ENCODE assay signal across 21 mouse cellular contexts in the genomic region with DNA sequence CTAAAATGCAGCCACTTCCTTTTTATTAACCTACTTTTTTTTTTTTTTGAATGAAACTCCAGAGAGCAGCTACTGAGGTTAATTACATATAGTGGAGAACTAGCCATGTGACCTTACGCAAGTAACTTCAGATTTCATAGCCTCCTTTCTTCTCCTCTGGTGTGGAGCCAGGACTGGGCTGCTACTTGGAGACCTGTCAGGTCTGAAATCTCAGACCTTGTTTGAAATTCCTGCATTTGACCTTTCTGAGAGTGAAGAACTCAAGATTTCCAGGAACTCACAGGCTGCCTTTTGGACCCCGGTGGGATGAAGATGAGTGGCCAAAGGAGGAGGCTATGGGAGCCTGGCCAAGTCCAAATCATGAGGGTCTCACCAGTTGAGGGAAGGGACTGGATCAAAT. TPM values are rescaled to one million over a fixed set of nuclear protein-coding genes. Genes with fewer than 3 reads are reported as not detected.
DNase-seq lines count a peak whose midpoint lies in the region; ATAC-seq and TF ChIP-seq lines count a peak whose summit lies in the region.
"Had no signal": no experiment of that assay in that cellular context is flagged by ENCODE, and none has a peak within 500 bp of the region (broad histone marks: within the 10 kb centered on the region; RNA-seq: fewer than 3 reads in every experiment).

No protein-coding gene starts in this region.

- no peaks in the 10 kb centered on the region for H3K27me3 ChIP-seq in kidney, adult 2 months (replicated peaks; ENCODE audit: control insufficient read depth, insufficient read depth, low read length)
- no peaks in the 10 kb centered on the region for H3K27me3 ChIP-seq in kidney, embryonic 16.5 days (ENCODE audit: insufficient read depth, low read length)
- no peaks in the 10 kb centered on the region for H3K27me3 ChIP-seq in heart, embryonic 10.5 days (ENCODE audit: insufficient read depth, poor library complexity, severe bottlenecking)
- H3K27me3 ChIP-seq: embryonic facial prominence, embryonic 12.5 days; embryonic facial prominence, embryonic 15.5 days; hindbrain, embryonic 12.5 days; hindbrain, embryonic 15.5 days had no signal

- TF ChIP-seq POLR2A in kidney, adult 2 months (IDR thresholded peaks at IDR 0.05; ENCODE audit: low read depth, low read length) = no peak

- no peak overlapping the region for H3K27ac ChIP-seq in kidney, adult 2 months (ENCODE audit: insufficient read depth, low read depth, low read length)
- no peak overlapping the region for H3K27ac ChIP-seq in kidney, embryonic 16.5 days (ENCODE audit: low read length)
- H3K27ac ChIP-seq in heart, embryonic 10.5 days = no peak overlapping the region
- H3K27ac ChIP-seq: embryonic facial prominence, embryonic 12.5 days; embryonic facial prominence, embryonic 15.5 days; gastrocnemius, adult 2 months; hindbrain, embryonic 12.5 days; hindbrain, embryonic 15.5 days had no signal

- no peak overlapping the region for H3K4me3 ChIP-seq in kidney, adult 2 months (ENCODE audit: insufficient read depth, low read depth, low read length)
- H3K4me3 ChIP-seq in kidney, embryonic 16.5 days (ENCODE audit: low read length) = no peak overlapping the region
- no peak overlapping the region for H3K4me3 ChIP-seq in heart, embryonic 10.5 days
- H3K4me3 ChIP-seq: embryonic facial prominence, embryonic 12.5 days; embryonic facial prominence, embryonic 15.5 days; gastrocnemius, adult 2 months; hindbrain, embryonic 12.5 days; hindbrain, embryonic 15.5 days had no signal

- no peak for ATAC-seq in kidney, embryonic 16.5 days (ENCODE audit: low FRiP score, low TSS enrichment)
- 0 out of 2 replicates have a peak, but pooled peaks have one; percentile 29 for ATAC-seq in common myeloid progenitor, adult 5-6 weeks (replicated peaks; ENCODE audit: low read depth, poor library complexity, severe bottlenecking)
- ATAC-seq: activated CD4-positive, CD25-positive, alpha-beta regulatory T cell, adult 4 months; forebrain, embryonic 14.5 days had no signal

- no peak overlapping the region for H3K9ac ChIP-seq in kidney, embryonic 16.5 days (replicated peaks; ENCODE audit: low read length)
- H3K9ac ChIP-seq: embryonic facial prominence, embryonic 12.5 days; embryonic facial prominence, embryonic 15.5 days; forebrain, postnatal 0 days; hindbrain, embryonic 12.5 days; hindbrain, embryonic 15.5 days had no signal

- WGBS in kidney, adult 2 months = 54% methylated on average over 2 of the region's 2 CpGs
- 84% methylated on average over 2 of the region's 2 CpGs for WGBS in kidney, embryonic 16.5 days
- 87% methylated on average over 2 of the region's 2 CpGs for WGBS in heart, embryonic 10.5 days

- no peaks in the 10 kb centered on the region for H3K9me3 ChIP-seq in kidney, embryonic 16.5 days (ENCODE audit: low read length)
- no peaks in the 10 kb centered on the region for H3K9me3 ChIP-seq in heart, embryonic 10.5 days
- H3K9me3 ChIP-seq: embryonic facial prominence, embryonic 12.5 days; embryonic facial prominence, embryonic 15.5 days; hindbrain, embryonic 12.5 days; hindbrain, embryonic 15.5 days had no signal

- H3K36me3 ChIP-seq in kidney, adult 2 months (ENCODE audit: control insufficient read depth, insufficient read depth, low read length) = no peaks in the 10 kb centered on the region
- no peaks in the 10 kb centered on the region for H3K36me3 ChIP-seq in kidney, embryonic 16.5 days (ENCODE audit: insufficient read depth, low read length)
- H3K36me3 ChIP-seq in heart, embryonic 10.5 days = no peaks in the 10 kb centered on the region
- H3K36me3 ChIP-seq: embryonic facial prominence, embryonic 12.5 days; embryonic facial prominence, embryonic 15.5 days; hindbrain, embryonic 12.5 days; hindbrain, embryonic 15.5 days had no signal

- peak; percentile 40 for DNase-seq in kidney, adult 2 months
- DNase-seq in 416B (ENCODE audit: low read depth) = peak; percentile 68
- DNase-seq in heart, embryonic 10.5 days (ENCODE audit: low spot score) = no peak
- no peak for DNase-seq in kidney, adult 11 months
- DNase-seq: adrenal gland, postnatal 25 days; cerebellum, adult 18-20 months; cerebellum, adult 9-10 months; cerebellum, postnatal 14 days; forebrain, postnatal 0 days; gastrocnemius, adult 2 months; gastrocnemius, postnatal 14 days; heart, adult 18-20 months had no signal

- no peaks in the 10 kb centered on the region for H3K4me1 ChIP-seq in kidney, adult 2 months (ENCODE audit: control insufficient read depth, insufficient read depth, low read length)
- H3K4me1 ChIP-seq in kidney, embryonic 16.5 days (ENCODE audit: insufficient read depth, low read length) = no peaks in the 10 kb centered on the region
- peaks cover under 1% of the 10 kb centered on the region; the same call in 1 of the 2 replicates for H3K4me1 ChIP-seq in heart, embryonic 10.5 days
- H3K4me1 ChIP-seq: embryonic facial prominence, embryonic 12.5 days; hindbrain, embryonic 12.5 days had no signal

- no peak for TF ChIP-seq CTCF in kidney, adult 2 months (conservative IDR thresholded peaks at IDR 0.05; ENCODE audit: insufficient read depth, insufficient read length, low read depth, low read length)

- no peak overlapping the region for H3K4me2 ChIP-seq in kidney, embryonic 16.5 days (replicated peaks; ENCODE audit: low read depth, low read length)
- H3K4me2 ChIP-seq: embryonic facial prominence, embryonic 12.5 days; embryonic facial prominence, embryonic 15.5 days; hindbrain, embryonic 12.5 days; hindbrain, embryonic 15.5 days had no signal

RNA-seq across cellular contexts. Expression of a gene that starts 7.1 kb away (rescaled TPM):
- polyA plus RNA-seq in kidney, adult 2 months (2012; rRNA removed) = 14.0 and 15.5 TPM in 2 replicates
- 7.6 and 8.5 TPM in 2 replicates for polyA plus RNA-seq in kidney, embryonic 16.5 days (2015; fragmentation: Nextera tagmentation; extraction: Ambion mirVana)
- total RNA-seq in common myeloid progenitor, adult 5-6 weeks (2017) = 1.6 TPM in 1 of 2 replicates, not detected in the other
- 5.8 and 8.2 TPM in 2 replicates for polyA plus RNA-seq in heart, embryonic 10.5 days (2016; fragmentation: Nextera tagmentation; extraction: Ambion mirVana)
- total RNA-seq: hematopoietic stem cell, adult 5-6 weeks had no signal

RNA-seq across cellular contexts. Expression of a gene that starts 7.2 kb away (rescaled TPM):
- polyA plus RNA-seq in kidney, adult 2 months (2012; rRNA removed) = 5.6 and 6.3 TPM in 2 replicates
- 5.2 and 5.8 TPM in 2 replicates for polyA plus RNA-seq in kidney, embryonic 16.5 days (2015; fragmentation: Nextera tagmentation; extraction: Ambion mirVana)
- 1.5 and 3.0 TPM in 2 replicates for total RNA-seq in common myeloid progenitor, adult 5-6 weeks (2017)
- polyA plus RNA-seq in heart, embryonic 10.5 days (2016; fragmentation: Nextera tagmentation; extraction: Ambion mirVana) = 9.4 and 11.1 TPM in 2 replicates

Comparison
In these comparisons a context has a peak if more than half of its experiments do, and no peak if none do; other contexts are left out.
1. DNase-seq: peak in kidney, adult 2 months (single experiment) and 416B (single experiment); none in heart, embryonic 10.5 days (single experiment) and kidney, adult 11 months (single experiment).